Mouse (Mus musculus) natural killer cell, adult 2 months (primary cell): ENCODE results near the gene Als2cr12.
A peak's percentile ranks its signal among the peaks of the same experiment; 100 is the strongest.
"Not testable (repeated sequence)": the region's sequence is repeated elsewhere in the genome, so short reads cannot be mapped to it uniquely, and the experiment has no call there.

Experiments used
- DNase-seq, 2 experiments: peaks; one replicate each; pipeline ENCODE4 v3.0.0; 2022; ENCODE audit warnings: low spot score in 2 of 2

The Als2cr12 gene

DNA sequence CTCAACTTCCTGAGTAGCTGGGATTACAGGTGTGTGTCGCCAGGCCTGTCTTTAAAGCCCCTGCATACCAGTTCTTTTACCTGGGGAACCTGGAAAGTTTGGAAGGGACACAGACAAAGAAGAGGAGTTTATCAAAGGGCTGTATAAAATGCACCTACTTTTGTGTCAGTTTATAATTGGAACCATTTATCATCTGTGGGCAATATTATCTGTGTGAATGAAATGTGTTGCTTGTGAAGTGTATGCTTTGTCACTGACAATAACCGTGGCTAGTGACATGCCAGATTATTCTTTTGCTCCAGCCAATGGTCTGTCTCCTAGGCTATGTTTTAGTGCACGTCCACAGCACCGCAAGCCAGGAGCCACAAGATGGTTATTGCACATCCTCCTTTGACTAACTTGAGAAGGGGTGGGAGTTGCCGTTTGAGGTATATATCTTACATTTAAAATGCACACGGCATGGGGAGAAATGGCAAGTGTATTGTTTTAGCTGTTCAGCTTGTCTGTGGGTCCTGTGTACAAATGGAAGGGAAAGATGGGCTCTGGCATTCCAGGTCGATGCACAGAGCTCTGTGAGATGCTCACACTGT is 23.7 kb upstream of the Als2cr12 start:
- DNase-seq, result no peak

DNA sequence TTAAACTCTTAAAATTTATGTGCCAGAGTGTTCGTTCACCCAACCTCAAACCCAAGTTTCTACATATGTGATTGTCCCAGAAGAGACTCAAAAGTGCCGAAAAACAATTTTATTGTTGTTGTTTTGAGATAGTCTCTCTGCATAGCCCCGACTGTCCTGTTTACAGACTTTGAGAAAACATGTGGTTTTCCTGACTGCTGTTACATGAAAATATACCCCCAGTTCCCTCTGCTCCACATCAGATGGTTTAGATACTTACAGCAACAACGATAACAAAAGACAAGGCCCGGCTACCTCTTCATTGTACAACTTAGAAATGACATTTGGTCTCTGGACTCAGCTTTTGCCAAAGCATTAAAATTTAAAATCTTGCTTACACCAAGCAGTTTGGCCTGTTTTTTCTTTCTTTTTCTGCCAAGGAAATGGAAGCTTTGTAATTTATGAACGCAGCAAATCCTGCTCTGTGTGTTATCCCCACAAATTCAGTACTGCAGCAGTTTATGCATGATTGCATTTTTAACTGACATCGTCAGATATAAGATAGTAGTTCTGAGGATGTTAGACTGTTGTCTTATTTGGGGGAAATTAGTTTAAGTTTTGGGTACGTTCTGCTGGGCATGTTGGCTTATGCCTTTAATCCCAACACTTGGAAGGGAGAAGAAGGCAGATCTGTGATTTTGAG is 21.9 kb upstream of the Als2cr12 start:
- DNase-seq, result no peak

DNA sequence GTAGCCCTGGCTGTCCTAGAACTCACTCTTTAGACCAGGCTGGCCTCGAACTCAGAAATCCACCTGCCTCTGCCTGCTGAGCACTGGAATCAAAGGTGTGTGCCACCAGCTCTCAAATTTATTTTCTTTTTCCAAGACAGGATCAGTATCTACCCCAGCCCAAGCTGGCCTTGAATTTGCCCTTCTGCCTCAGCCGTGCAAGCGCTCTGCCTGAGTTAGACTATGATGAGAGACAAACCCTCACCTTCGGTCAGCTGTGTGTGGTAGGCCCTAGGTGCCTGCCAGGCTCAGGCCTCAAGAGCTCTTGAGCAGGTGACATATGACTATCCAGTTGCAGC is 21.1 kb upstream of the Als2cr12 start:
- no peak for DNase-seq

DNA sequence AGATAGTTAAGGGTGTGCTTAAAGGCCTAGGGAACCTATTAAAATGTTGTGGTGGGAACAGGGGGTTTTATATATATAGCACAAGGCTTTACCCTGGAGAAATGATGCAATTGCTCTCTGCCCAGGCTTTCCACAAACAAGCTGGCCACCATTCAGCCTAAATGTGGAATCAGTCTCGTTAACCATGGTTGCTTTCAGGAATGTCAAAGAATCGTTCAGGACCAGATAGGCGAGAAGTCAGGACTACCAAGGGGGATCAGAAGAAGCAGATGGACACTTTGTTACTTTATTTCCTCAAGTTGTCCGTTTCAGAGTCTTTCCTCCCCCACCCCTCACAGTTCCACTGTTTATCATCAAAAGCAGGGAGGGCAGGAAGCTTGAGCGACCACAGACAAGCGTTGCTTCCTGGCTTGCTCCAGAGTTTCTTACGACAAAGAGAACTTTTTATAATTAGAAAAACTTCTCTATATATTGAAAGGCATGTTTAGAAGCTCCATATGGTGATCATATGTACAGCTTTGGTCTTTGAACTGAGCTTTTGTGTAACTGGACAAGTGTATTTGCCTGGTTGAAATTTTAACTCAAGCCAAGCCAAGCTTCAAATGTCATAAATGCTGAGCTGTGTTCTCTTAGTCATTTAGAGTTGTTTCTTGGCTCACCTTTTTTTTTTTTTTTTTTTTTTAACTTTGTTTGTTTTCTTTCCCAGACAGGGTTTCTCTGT is 20.5 kb upstream of the Als2cr12 start:
- no peak for DNase-seq

DNA sequence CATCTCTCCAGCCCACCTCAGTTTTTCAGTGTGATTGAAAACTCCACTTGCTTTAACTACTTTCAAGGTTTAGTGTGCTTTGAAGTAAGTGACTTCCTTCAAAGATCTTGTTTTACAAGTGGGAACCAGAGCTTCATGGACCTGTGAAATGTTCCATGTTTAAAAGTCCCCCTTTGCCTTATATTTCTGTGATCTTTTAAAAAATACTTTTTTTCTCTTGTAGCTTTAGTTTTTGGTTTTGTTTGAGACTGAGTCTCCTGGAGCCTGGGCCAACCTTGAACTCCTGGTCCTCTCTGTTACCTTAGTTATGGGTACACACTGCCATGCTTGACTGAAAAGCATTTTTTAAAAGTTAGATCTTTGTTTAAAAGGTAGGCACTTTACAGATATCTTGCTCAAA is 19.7 kb upstream of the Als2cr12 start:
- no peak for DNase-seq

DNA sequence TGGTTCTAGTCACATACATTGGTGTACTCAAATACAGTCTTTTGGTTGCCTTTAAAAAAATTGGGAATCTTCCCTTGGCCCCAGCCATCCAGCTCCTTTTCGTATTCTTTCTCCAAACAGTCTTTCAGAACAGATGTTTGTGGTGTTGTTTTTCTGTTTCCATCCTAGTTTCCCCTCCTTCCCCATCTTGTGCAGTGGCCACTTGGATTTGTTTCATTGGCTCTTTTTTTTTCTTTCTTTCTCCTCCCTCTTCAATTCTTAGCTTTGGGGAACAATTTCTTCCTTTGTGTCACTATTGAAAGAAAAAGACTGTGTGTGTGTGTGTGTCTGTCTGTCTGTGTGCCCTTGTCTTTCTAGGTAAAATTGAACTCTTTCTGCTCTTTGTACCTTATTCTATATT is 18.6 kb upstream of the Als2cr12 start:
- DNase-seq, result no peak

DNA sequence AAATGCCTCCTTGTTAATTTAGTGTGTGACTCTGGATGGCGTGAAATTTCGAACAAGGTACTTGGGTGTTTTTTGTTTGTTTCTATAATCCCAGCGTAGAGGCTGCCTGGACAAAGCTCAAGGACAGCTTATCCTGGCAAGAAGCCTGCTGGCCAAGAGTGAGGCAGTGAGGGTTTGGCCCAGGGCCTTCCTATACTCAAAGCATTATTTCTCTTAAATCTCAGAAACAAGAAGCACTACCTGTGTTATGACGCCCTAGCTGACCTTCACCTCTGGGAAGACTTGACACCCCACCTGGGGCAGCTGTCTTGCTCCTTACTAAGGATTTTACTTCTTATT is 18.1 kb upstream of the Als2cr12 start:
- DNase-seq, result no peak

DNA sequence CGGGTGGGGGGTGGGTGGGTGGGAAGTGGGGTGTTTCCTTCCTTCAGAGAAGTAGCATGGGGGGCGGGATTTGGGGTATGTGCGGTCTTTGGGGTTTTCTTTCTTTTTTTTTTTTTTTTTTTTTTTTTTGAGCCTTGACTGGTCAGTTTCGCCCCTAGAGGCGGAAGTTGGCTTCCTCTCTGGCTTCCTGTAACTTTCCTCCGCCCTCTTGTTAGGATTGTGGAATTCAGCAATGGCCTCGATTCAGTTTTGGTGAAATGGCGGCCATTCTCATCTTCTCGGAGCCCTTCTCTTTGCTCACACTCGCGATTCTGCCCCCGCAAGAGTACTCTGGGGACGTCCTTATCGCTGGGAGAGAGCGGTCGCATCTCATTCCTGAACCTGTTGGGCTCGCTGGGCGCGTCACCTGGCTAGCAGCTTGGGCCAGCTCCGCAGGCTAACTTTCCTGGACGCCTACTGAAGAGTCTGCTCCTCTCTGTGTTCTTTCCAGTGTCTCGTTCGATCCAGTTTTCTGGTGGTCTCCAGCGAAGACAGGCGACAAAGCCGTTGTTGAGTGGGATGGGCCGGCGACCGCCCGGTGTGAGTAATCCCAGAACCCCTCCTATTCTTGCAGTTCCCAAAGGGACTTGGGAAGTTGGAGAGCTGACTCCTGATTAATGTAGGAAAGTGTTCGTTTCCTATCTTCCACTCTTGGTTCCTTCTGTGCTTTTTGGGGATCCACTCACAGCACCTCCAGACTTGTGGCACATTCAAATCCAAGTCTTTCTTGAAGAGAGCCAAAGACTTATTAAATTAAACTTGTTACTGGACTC is 17.5 kb upstream of the Als2cr12 start:
- peak; percentile 41 for DNase-seq

DNA sequence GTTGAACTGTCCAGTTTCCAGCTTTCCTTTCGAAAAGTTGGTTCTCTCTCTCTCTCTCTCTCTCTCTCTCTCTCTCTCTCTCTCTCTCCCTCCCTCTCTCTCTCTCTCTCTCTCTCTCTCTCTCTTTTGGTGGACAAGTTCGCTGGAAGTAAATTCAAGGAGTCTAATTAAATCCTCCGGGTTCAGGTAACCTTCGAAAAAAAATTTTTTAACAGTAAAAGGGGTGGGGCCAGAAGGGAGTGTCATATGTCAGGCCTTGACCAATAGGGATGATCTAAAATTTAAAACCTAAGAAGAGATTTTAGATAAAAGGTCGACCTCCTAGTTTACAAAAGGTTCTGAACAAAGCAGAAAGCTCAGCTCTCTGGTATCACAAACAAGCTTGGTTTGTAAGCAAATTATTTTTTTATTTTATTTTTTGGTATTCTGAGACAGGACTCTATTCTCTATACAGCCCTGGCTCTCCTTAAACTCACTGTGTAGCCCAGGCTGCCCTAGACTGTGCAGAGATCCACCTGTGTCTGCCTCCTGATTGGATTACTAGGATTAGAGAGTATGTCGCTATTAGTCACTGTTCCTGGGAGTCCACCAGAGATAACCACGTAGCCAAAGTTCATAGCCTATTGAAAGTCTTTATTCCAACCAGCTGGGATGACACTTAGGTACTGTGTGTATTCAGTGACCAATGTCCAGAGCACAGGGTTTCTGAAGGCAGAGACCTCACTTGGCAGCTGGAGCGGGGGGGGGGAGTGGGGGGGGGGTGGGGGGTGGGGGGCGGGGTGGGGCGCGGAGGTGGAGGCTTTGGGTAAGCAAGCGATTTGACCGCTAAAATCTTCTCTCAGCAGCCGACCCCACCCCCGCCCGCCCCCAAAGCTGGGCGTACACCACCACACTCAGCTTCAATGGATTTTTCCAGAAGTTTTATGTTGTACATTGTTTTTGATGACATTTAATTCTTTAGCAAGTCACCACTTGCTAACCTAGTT is 16.6 kb upstream of the Als2cr12 start:
- DNase-seq, result peak; percentile 55 to 68

DNA sequence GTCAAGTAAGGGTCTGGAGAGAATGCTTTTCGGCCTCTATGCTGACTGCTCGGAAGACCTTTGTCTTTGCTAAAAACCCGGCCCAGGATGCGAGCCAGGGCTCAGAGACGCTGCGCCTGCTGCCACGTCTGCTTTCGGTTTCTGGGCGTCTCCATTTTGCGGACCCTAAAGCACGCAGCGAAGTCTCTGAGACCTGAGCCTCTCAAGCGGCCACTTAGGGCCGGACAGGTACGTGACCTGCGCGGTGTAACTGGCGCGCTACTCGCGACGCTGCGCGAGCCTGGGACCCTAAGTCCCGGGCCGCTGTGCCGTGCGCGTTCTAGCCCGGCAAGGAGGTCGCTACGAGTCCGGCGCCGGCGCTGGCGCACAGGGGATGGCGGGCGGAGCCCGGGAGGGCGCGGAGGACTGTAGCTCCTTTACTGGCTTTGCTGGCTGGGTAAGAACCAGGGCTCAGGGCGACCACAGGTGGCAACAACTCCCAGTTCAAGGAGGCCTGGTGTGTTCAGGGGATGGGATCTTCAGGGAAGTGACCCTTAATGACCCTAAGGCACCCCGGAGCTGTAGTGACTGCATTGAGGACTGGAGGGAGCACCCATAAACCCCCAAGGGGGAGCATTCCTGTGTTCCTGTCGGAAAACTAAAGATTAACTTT is 15.7 kb upstream of the Als2cr12 start, which contains the start of gene Cflar:
Gene Cflar (plus strand): TSS at position 144 of the 652 bp plus-strand sequence.
- DNase-seq, result peak; percentile 75 to 81

DNA sequence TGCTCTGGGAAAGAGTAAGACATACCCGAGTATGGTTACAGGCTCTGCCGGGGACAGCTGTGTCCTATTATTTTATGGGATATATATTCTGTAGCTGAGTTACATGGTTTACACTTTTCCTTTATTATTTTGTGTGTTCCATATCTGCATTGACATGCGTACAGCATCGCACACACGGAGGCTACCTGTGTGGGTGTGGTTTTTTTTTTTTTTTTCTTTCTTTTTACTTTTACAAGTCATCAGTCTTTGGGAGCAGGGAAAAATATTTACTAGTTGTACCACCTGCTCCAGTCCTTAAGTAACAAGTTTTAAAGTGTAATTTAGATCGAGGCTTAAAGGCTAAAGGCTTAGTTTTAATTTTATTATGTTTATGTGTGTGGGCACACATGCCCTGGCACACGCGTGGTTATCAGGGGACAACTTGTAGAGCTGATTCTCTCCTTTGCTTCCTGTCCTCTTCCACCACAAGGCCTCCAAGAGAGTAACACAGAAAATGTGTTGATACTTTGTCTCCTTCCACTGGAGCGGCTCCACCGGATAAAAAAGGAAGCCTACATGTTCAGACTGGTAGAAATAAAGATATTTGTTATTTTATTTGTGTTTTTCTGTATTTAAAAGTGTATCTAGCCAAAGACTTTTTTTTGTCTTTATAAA is 15.0 kb upstream of the Als2cr12 start:
- DNase-seq, result no peak

DNA sequence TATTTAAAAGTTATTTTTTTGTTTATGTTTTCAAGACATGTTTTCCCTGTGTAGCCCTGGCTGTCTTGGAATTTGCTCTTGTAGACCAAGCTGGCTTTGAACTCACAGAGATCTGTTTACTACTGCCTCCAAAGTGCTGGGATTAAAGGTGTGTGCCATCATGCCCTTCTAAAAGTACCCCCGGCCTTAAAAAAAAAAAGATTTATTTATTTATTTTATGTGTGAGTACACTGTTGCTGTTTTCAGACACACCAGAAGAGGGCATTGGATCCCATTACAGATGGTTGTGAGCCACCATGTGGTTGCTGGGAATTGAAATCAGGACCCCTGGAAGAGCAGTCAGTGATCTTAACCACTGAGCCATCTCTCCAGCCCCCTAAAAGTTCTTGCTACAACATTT is 14.3 kb upstream of the Als2cr12 start:
- DNase-seq, result not testable (repeated sequence)

DNA sequence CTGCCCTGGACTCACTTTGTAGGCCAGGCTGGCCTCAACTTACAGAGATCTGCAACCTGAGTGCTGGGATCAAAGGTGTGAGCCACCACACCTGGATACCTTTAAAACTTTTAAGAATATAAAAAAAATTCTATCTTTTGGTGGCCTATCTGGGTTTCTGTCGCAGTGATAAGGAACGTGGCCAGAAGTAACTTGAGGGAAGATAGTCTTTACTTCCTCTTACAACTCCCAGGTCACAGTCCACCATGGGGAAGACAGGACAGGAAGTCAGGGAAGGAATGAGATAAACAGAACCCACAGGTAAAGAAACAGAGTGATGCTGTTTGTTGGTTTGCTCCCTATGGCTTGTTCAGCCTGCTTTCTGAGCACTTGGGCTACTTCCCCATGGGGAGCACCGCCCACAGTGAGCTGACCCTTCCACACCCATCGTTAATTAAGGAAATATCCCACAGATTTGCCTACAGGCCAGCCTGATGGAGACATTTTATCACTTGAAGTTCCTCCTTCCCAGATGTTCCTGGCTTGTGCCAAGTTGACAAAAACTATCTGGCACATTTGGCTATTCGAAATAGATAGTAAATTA is 4.9 kb upstream of the Als2cr12 start:
- DNase-seq, result not testable (repeated sequence)

DNA sequence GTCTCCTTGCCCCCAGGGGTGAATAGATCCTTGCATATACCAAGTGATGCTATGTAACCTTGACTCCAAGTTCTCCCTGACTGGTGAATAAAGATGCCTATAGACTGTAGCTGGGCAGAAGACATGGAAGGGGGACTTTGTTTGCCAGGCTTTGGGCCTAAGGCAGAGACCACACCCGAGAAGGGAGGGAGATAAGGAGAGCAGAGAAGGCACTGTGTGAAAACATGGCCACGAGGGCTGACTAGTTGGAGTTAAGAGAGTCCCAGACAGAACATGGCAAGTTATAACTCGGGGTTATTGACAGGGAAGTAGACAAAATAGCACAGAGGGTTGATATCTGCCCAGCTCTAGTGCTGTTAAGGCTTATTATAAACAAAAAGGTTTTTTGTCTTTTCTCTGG is 4.2 kb upstream of the Als2cr12 start:
- no peak for DNase-seq

DNA sequence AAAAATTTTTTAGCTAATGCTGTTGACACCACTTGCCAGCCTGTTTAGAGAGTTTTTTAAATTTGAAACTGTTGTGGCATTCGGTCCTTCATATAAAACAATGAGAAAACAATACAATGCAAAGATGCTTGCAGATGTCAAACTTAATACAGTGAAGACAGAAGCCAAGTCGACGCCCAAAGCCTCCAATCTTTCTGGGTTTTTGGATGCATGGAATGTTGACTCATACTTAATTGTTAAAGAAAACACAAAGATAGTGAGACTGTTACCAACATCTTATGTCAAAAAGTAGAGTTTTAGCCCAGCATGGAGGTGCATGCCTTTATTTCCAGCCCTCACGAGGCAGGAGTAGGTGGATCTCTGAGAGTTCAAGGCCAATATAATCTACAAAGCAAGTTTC is 3.0 kb upstream of the Als2cr12 start:
- no peak for DNase-seq

DNA sequence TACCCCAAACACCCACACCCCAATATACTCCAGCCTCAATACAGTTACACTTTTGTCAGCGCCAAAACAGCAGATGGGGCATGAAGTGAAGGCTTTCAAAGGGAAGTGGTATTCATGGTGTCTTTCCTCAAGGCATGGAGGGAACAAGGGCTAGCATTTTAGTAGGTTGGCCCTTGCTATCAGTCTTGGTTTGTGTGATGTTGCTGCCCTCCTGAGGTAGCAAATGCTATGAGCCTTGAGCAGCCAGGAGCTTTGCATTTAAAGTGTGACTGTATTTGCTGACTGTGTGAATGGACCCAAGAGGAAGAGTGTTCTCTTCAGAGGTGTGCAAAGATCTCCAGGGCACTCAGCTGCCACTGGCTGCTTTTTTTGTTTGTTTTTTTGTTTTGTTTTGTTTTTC is 1.8 kb upstream of the Als2cr12 start:
- DNase-seq, result not testable (repeated sequence)

DNA sequence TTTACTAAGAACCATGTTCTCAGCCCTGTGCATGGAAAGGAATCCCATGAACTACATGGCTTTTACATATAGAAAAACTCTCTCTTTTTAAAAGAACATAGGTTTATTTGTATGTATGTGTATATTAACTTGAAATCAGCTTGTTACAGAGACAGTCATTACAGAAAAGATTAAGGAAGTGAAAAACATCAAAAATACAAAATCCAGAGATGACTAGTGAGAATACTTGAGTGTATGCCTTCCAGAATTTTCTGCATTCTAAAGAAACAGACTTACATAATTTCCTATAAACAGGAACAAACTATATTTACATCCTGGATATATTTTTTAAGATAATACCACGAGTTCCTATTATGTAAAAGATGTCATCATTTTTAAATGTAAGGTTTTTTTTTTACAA is 2.1 kb downstream of the Als2cr12 start:
- no peak for DNase-seq

DNA sequence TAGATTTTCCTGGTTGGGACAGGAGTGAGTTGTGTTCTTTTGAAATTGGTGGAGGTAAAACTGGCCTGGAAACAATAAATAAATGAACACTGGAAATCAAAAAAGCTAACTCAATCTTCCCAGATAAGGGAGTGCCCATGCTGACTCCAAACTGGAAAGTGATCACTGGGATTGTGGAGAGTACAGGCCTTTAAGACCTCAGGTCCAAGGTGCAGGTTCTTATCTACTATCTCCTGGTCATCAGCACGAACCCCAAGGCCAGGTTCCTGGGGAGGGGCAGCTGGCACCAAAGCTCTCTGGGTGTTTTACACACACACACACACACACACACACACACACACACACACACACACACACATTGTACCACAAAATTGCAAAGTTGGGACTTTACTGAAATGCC is 4.1 kb downstream of the Als2cr12 start:
- DNase-seq, result not testable (repeated sequence)

DNA sequence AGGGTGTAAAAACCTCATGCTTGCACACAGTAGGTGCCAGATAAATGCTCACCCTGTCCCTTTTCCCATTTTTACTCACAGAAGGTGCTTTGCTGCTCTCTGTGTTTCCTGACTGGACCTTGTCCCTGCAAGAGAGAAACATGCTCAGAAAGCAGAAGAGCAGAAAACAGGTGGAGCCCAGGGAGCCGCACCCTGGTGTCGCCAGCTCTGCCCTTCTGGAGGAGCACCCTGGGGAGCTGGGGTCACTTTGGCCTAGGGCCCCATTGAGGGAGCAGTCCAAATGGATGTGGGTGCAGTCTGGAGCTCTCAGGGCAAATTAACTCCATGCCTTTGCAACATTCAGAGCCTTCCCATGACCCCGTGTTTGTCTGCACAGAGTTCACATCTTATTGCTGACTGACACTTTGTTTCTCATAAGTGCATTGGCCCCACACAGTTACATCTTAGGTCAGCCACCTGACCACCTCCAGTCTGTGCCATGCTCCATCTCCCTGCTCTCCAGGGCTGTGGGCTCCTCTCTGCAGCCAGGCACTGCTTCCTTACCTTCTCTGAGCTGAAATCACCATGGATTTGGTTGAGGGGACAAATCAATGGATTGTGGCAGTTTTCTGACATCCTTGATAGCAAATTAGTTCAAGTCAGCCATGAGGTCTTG is 4.8 kb downstream of the Als2cr12 start:
- DNase-seq, result not testable (repeated sequence)
